Mouse (Mus musculus) small intestine, adult 2 months (tissue): ENCODE results near the gene Rspo4.

ENCODE experiments used
- CTCF ChIP-seq: fragments of 200-500 bp; IDR thresholded peaks from 2 replicates; pipeline ENCODE4 v1.5.1; 2012; ENCODE audit warnings: low read depth, mild to moderate bottlenecking, control low read depth, inconsistent platforms, low read length, moderate library complexity, mixed read lengths; ENCODE audit not compliant: insufficient replicate concordance, insufficient read length; ENCODE audit errors: extremely low read depth
- POLR2A ChIP-seq: fragments of 200-500 bp; IDR thresholded peaks from 2 replicates; pipeline ENCODE4 v1.6.1; 2012; ENCODE audit warnings: low read depth, mild to moderate bottlenecking, control low read depth, inconsistent platforms, low read length, moderate library complexity

DNA sequence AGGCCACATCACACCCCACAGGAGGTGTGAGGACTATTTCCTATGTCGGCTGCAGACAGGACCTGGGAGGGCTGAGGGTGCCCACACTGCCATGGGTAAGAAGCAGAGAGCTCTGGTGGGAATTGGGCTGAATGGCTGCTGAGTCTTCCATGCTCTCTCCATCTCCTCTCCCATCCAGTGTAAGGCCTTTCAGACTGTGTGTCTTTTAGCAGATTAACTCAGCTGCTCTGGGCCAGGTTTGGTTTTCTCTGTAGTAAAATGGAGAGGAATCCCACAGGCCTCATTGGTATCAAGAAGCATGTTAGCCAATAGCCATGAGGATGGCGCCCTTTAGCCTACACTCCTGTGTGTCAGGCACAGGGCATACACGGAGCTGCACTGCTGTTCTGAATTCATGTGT is 66.7 kb downstream of the Rspo4 start:
- no peak for TF ChIP-seq CTCF
- TF ChIP-seq POLR2A: no peak
